Mouse (Mus musculus) midbrain, embryonic 10.5 days (tissue): ENCODE data around the gene Slc1a4. TPM values are rescaled to one million over a fixed set of nuclear protein-coding genes. Genes with fewer than 3 reads are reported as not detected.

Experiments used
- DNase-seq: peaks from one replicate; pipeline ENCODE4 v3.0.0-alpha.2; 2017; ENCODE audit warnings: low spot score
- H3K27ac ChIP-seq: fragments of 300-500 bp; sonication (generic); replicated peaks from 2 replicates; pipeline ENCODE4 v1.5.1; 2016; ENCODE audit warnings: mild to moderate bottlenecking
- H3K27me3 ChIP-seq: fragments of 300-500 bp; sonication (generic); 2 replicates; pipeline ENCODE4 v1.6.1; 2016; ENCODE audit warnings: low read depth, mild to moderate bottlenecking; ENCODE audit not compliant: poor library complexity, severe bottlenecking
- H3K36me3 ChIP-seq: fragments of 300-500 bp; sonication (generic); 2 replicates; pipeline ENCODE4 v1.6.1; 2016; ENCODE audit warnings: mild to moderate bottlenecking, moderate library complexity
- H3K4me1 ChIP-seq: fragments of 300-500 bp; sonication (generic); 2 replicates; pipeline ENCODE4 v1.6.1; 2016
- H3K4me3 ChIP-seq: fragments of 300-500 bp; sonication (generic); 2 replicates; pipeline ENCODE4 v1.5.1; 2016; ENCODE audit warnings: mild to moderate bottlenecking, moderate library complexity
- H3K9me3 ChIP-seq: fragments of 300-500 bp; sonication (generic); replicated peaks from 2 replicates; pipeline ENCODE4 v1.6.1; 2016; ENCODE audit warnings: mild to moderate bottlenecking
- WGBS: fragments of 180-500 bp; shearing (Covaris S2); methylation state at CpG from one replicate; pipeline ENCODE4 v1.1.7; 2016; 5-methylcytosine and 5-hydroxymethylcytosine counted together
- polyA plus RNA-seq: library from polyadenylated mRNA; unstranded; fragments of >200 nt; fragmentation: Nextera tagmentation; extraction: Ambion mirVana; gene quantifications from 2 replicates; pipeline ENCODE4 v1.2.1, GENCODE M21; 2016

The Slc1a4 gene
- polyA plus RNA-seq, 1 experiment from 2014 or later: 14.8 TPM

- no peak overlapping the region for H3K27ac ChIP-seq
- H3K27me3 ChIP-seq: no peaks in the 10 kb centered on the region
- WGBS: 70% methylated on average over 1 of the region's 1 CpGs
- DNase-seq: no peak
- no peaks in the 10 kb centered on the region for H3K4me1 ChIP-seq
- H3K9me3 ChIP-seq: no peaks in the 10 kb centered on the region
- no peaks in the 10 kb centered on the region for H3K36me3 ChIP-seq
- no peak overlapping the region for H3K4me3 ChIP-seq
These were observed 9.1 kb upstream of the Slc1a4 start for GRCm38 (mm10) chr11:20341598-20341997.

GRCm38 (mm10) chr11:20338703-20339102 lies 6.2 kb upstream of the Slc1a4 start:
- Histone ChIP-seq H3K36me3 (no peaks in the 10 kb centered on the region), H3K4me1 (peaks cover 7% of the 10 kb centered on the region), H3K4me3 (no peak overlapping the region), H3K27me3 (no peaks in the 10 kb centered on the region), H3K9me3 (no peaks in the 10 kb centered on the region), H3K27ac (no peak overlapping the region)
- WGBS: 66% methylated on average over 2 of the region's 2 CpGs
- no peak for DNase-seq

GRCm38 (mm10) chr11:20334301-20334700 lies 1.8 kb upstream of the Slc1a4 start:
- no peak overlapping the region for H3K4me3 ChIP-seq
- no peaks in the 10 kb centered on the region for H3K27me3 ChIP-seq
- no peaks in the 10 kb centered on the region for H3K9me3 ChIP-seq
- H3K4me1 ChIP-seq: peaks cover 47% of the 10 kb centered on the region
- no peak overlapping the region for H3K27ac ChIP-seq
- no peak for DNase-seq
- H3K36me3 ChIP-seq: no peaks in the 10 kb centered on the region
- 10% methylated on average over 1 of the region's 1 CpGs for WGBS

GRCm38 (mm10) chr11:20331690-20332537 lies 599 bp downstream of the Slc1a4 start:
- Histone ChIP-seq H3K9me3 (no peaks in the 10 kb centered on the region), H3K27me3 (no peaks in the 10 kb centered on the region), H3K36me3 (no peaks in the 10 kb centered on the region), H3K4me3 (peak overlapping the region; percentile 80), H3K4me1 (peaks cover 52% of the 10 kb centered on the region), H3K27ac (peak overlapping the region; percentile 94)
- DNase-seq: peak; percentile 58
- WGBS: 2% methylated on average over 61 of the region's 61 CpGs

- Histone ChIP-seq H3K4me1 (peaks cover 59% of the 10 kb centered on the region), H3K27me3 (no peaks in the 10 kb centered on the region), H3K4me3 (peak overlapping the region; percentile 80), H3K36me3 (no peaks in the 10 kb centered on the region), H3K9me3 (no peaks in the 10 kb centered on the region), H3K27ac (peak overlapping the region; percentile 94; the same call in 1 of the 2 replicates)
- no peak for DNase-seq
- WGBS: 53% methylated on average over 9 of the region's 9 CpGs
These were observed 1.4 kb downstream of the Slc1a4 start for GRCm38 (mm10) chr11:20331027-20331689.

- Histone ChIP-seq H3K36me3 (no peaks in the 10 kb centered on the region), H3K4me1 (peaks cover 61% of the 10 kb centered on the region), H3K27ac (no peak overlapping the region), H3K9me3 (no peaks in the 10 kb centered on the region), H3K4me3 (no peak overlapping the region), H3K27me3 (no peaks in the 10 kb centered on the region)
- 88% methylated on average over 5 of the region's 5 CpGs for WGBS
- DNase-seq: no peak
These were observed 2.8 kb downstream of the Slc1a4 start for GRCm38 (mm10) chr11:20329711-20330110.

- H3K36me3 ChIP-seq: no peaks in the 10 kb centered on the region
- no peak overlapping the region for H3K27ac ChIP-seq
- H3K27me3 ChIP-seq: no peaks in the 10 kb centered on the region
- no peak for DNase-seq
- peaks cover 55% of the 10 kb centered on the region for H3K4me1 ChIP-seq
- no peak overlapping the region for H3K4me3 ChIP-seq
- WGBS: 94% methylated on average over 6 of the region's 6 CpGs
- no peaks in the 10 kb centered on the region for H3K9me3 ChIP-seq
These were observed 3.7 kb downstream of the Slc1a4 start for GRCm38 (mm10) chr11:20328771-20329170.

- Histone ChIP-seq H3K4me1 (peaks cover 34% of the 10 kb centered on the region), H3K27me3 (no peaks in the 10 kb centered on the region), H3K9me3 (no peaks in the 10 kb centered on the region), H3K27ac (peak overlapping the region; percentile 52; the same call in 1 of the 2 replicates), H3K4me3 (no peak overlapping the region), H3K36me3 (no peaks in the 10 kb centered on the region)
- 80% methylated on average over 11 of the region's 11 CpGs for WGBS
- no peak for DNase-seq
These were observed 6.1 kb downstream of the Slc1a4 start for GRCm38 (mm10) chr11:20326328-20326995.

GRCm38 (mm10) chr11:20325073-20325694 lies 7.3 kb downstream of the Slc1a4 start:
- no peak overlapping the region for H3K4me3 ChIP-seq
- 90% methylated on average over 9 of the region's 9 CpGs for WGBS
- peaks cover 22% of the 10 kb centered on the region for H3K4me1 ChIP-seq
- no peak for DNase-seq
- H3K27ac ChIP-seq: no peak overlapping the region
- H3K9me3 ChIP-seq: no peaks in the 10 kb centered on the region
- H3K27me3 ChIP-seq: no peaks in the 10 kb centered on the region
- no peaks in the 10 kb centered on the region for H3K36me3 ChIP-seq

GRCm38 (mm10) chr11:20324006-20324405 lies 8.5 kb downstream of the Slc1a4 start:
- no peaks in the 10 kb centered on the region for H3K9me3 ChIP-seq
- no peak overlapping the region for H3K27ac ChIP-seq
- H3K4me1 ChIP-seq: peaks cover 14% of the 10 kb centered on the region
- H3K27me3 ChIP-seq: no peaks in the 10 kb centered on the region
- no peak overlapping the region for H3K4me3 ChIP-seq
- H3K36me3 ChIP-seq: no peaks in the 10 kb centered on the region
- 93% methylated on average over 3 of the region's 3 CpGs for WGBS
- no peak for DNase-seq

- Histone ChIP-seq H3K27ac (no peak overlapping the region), H3K9me3 (no peaks in the 10 kb centered on the region), H3K4me1 (peaks cover 14% of the 10 kb centered on the region), H3K36me3 (no peaks in the 10 kb centered on the region), H3K4me3 (no peak overlapping the region), H3K27me3 (no peaks in the 10 kb centered on the region)
- no peak for DNase-seq
- WGBS: 69% methylated on average over 3 of the region's 3 CpGs
These were observed 10.1 kb downstream of the Slc1a4 start for GRCm38 (mm10) chr11:20322366-20322765.

GRCm38 (mm10) chr11:20320661-20321060 lies 11.9 kb downstream of the Slc1a4 start:
- no peak for DNase-seq
- 80% methylated on average over 3 of the region's 3 CpGs for WGBS
- Histone ChIP-seq H3K36me3 (no peaks in the 10 kb centered on the region), H3K4me3 (no peak overlapping the region), H3K27me3 (no peaks in the 10 kb centered on the region), H3K9me3 (no peaks in the 10 kb centered on the region), H3K4me1 (no peaks in the 10 kb centered on the region), H3K27ac (no peak overlapping the region)
